Mouse (Mus musculus) megakaryocyte, embryonic 14.5 days (primary cell): ENCODE data around the gene Col5a2.

Experiments
- FLI1 ChIP-seq: IDR thresholded peaks from 2 replicates; pipeline ENCODE4 v1.6.1; 2012; ENCODE audit warnings: low read length, inconsistent platforms, mixed read lengths
- GATA1 ChIP-seq: IDR thresholded peaks from 3 replicates; pipeline ENCODE4 v1.6.1; 2012; ENCODE audit warnings: mixed read lengths, low read length, inconsistent platforms, borderline replicate concordance

- TF ChIP-seq GATA1 (no peak), FLI1 (no peak)
These were observed 791 bp downstream of the Col5a2 start for GRCm38 (mm10) chr1:45502241-45502741.
